Mouse (Mus musculus): Measurements from ENCODE around the gene Krtap11-1. TPM values are rescaled to one million over a fixed set of nuclear protein-coding genes. Genes with fewer than 3 reads are reported as not detected.

Gene Krtap11-1
- polyA plus RNA-seq, 1 experiment = not detected

DNA sequence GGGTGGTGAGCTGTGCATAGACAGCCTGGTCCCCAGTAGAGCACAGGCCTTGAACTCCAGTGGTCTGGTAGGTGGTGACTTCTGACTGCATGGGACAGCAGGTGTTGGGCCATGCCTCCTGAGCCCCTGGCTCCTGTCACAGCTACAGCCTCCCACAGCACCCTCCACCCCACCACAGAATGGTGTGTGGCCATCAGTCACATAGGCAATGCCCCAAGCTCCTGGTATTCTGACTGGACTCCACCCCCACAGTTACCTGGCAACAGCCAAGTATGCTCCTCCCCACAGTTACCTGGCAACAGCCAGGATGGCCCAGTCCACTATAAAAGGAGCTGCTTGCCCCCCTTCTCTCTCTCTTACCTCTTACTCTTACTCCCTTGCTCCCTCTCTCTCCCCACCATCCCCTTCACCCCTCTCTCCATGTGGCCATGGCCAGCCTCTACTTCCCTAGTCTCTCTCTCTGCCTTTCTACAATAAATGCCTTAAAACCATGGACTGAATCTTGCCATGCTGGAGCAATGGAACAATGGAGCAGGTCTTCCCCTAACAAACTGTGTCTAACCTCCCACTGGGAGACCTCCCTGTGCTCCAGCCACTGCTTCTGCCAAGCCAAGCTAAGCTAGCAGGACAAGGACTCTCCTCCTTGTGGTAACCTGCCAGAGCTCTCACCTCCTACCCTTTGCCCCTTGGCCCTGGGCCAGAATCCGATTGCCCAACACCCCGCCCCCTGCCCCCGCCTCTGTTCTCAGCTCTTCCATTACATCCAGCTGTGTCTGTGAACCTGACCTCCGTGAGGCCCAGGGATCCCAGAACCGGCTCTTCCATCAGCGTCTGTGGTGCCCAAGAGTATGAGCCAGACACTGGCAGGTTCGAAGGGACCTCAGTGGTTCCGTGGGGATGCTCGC, 14.9 kb upstream of the Krtap11-1 start:
- TF ChIP-seq CTCF (IDR thresholded peaks at IDR 0.05; ENCODE audit: borderline replicate concordance, insufficient read depth, low read depth, low read length) (no peak), POLR2A (IDR thresholded peaks at IDR 0.05; ENCODE audit: borderline replicate concordance, insufficient read depth, low read length) (no peak)
- Histone ChIP-seq H3K4me3 (replicated peaks; ENCODE audit: insufficient read depth, low read depth, low read length) (no peak overlapping the region), H3K27ac (ENCODE audit: insufficient read depth, low read length) (no peak overlapping the region), H3K27me3 (ENCODE audit: control insufficient read depth, insufficient read depth, low read length) (no peaks in the 10 kb centered on the region), H3K4me1 (ENCODE audit: control insufficient read depth, insufficient read depth, low read length) (peaks cover 4% of the 10 kb centered on the region; the same call in 1 of the 2 replicates)
- 81% methylated on average over 9 of the region's 9 CpGs for WGBS
- no peak for DNase-seq

DNA sequence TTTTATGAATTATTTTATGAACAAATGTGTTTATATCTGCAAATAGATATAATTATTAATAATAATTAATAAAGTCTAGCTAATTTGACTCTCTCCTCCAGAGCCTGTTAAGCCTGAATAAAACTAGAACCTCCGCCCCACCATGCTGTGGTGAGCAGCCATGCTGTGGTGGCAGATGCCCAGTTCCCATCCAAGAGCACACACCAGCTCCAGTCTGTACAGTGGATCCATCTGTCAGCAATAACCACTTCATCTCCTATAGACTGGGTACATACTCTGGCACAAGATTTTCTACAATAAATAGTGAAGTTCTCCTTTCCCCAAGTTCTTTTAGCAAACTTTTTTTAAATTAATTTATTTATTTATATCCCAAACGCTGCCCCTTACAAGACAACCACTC, 10.7 kb upstream of the Krtap11-1 start:
- DNase-seq = no peak
- Histone ChIP-seq H3K27me3 (ENCODE audit: control insufficient read depth, insufficient read depth, low read length) (no peaks in the 10 kb centered on the region; the same call in 1 of the 2 replicates), H3K4me3 (replicated peaks; ENCODE audit: insufficient read depth, low read depth, low read length) (no peak overlapping the region), H3K4me1 (ENCODE audit: control insufficient read depth, insufficient read depth, low read length) (no peaks in the 10 kb centered on the region), H3K27ac (ENCODE audit: insufficient read depth, low read length) (no peak overlapping the region)
- WGBS = 87% methylated on average over 2 of the region's 2 CpGs
- TF ChIP-seq CTCF (IDR thresholded peaks at IDR 0.05; ENCODE audit: borderline replicate concordance, insufficient read depth, low read depth, low read length) = no peak
- no peak for TF ChIP-seq POLR2A (IDR thresholded peaks at IDR 0.05; ENCODE audit: borderline replicate concordance, insufficient read depth, low read length)

DNA sequence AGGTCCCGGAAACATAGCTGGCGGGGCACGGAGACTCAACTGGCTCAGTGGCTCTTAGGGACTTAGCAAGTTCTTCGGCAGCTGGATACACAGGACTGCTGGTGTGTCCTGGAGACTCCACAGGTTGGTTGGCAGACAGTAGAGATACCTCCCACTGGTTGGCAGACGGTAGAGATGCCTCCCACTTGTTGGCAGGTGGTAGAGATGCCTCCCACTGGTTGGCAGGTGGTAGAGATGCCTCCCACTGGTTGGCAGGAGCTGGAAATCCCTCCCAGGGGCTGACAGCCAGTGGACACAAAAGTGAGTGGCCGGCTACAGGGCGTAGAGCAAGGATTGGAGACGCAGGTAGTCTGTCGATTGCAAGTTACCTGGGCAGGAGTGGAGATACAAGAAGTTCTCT, 467 bp downstream of the Krtap11-1 start:
- WGBS = 15% methylated on average over 9 of the region's 9 CpGs
- H3K27ac ChIP-seq (ENCODE audit: insufficient read depth, low read length) = no peak overlapping the region
- DNase-seq = peak; percentile 87 to 89
- H3K4me3 ChIP-seq (replicated peaks; ENCODE audit: insufficient read depth, low read depth, low read length) = no peak overlapping the region
- no peaks in the 10 kb centered on the region; the same call in 1 of the 2 replicates for H3K27me3 ChIP-seq (ENCODE audit: control insufficient read depth, insufficient read depth, low read length)
- no peak for TF ChIP-seq POLR2A (IDR thresholded peaks at IDR 0.05; ENCODE audit: borderline replicate concordance, insufficient read depth, low read length)
- no peak for TF ChIP-seq CTCF (IDR thresholded peaks at IDR 0.05; ENCODE audit: borderline replicate concordance, insufficient read depth, low read depth, low read length)
- peaks cover 19% of the 10 kb centered on the region for H3K4me1 ChIP-seq (ENCODE audit: control insufficient read depth, insufficient read depth, low read length)

DNA sequence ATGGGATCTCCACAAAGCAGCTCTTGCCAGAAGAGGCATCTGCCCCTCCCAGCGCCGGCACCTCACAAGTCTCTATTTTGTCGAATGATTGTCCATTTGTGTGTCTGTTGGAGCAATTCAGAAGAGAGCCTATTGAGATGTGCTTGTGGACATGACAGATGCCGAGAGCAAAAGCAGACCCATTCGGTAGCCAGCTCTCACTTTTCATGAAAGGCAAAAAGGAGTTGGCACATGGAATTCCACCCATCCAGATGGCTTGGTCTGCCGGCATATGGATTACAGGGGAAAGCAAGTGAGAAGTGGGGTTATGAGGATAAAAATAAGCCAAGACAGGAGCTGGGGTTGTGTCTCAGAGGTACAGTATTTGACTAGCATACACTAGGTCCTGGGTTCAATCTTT, 1.8 kb downstream of the Krtap11-1 start:
- Histone ChIP-seq H3K4me3 (replicated peaks; ENCODE audit: insufficient read depth, low read depth, low read length) (no peak overlapping the region), H3K27ac (ENCODE audit: insufficient read depth, low read length) (no peak overlapping the region)
- WGBS = 13% methylated on average over 6 of the region's 6 CpGs

DNA sequence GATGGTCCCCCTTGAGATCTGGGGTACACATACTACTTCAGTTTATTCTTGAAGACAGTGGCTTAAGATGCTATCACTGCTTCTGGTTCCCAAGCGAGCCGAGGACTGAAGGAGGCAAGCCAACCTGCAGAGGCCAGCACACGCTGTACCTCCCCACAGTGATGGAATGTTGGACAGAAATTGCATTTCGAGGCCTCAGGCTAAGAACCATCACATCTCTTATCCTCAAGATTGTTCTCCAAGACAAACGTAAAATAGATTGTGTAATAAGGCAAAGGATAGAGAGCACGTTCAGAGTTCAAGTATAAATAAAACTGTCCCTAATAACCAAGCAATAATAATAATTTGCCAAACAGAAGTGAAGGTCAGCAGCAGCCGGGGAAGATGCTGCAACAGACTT, 2.8 kb downstream of the Krtap11-1 start:
- Histone ChIP-seq H3K27ac (ENCODE audit: insufficient read depth, low read length) (no peak overlapping the region), H3K27me3 (ENCODE audit: control insufficient read depth, insufficient read depth, low read length) (no peaks in the 10 kb centered on the region; the same call in 1 of the 2 replicates), H3K4me1 (ENCODE audit: control insufficient read depth, insufficient read depth, low read length) (peaks cover 19% of the 10 kb centered on the region), H3K4me3 (replicated peaks; ENCODE audit: insufficient read depth, low read depth, low read length) (no peak overlapping the region)
- whole genome bisulfite sequencing = 97% methylated on average over 7 of the region's 7 CpGs
- no peak for DNase-seq
- TF ChIP-seq CTCF (IDR thresholded peaks at IDR 0.05; ENCODE audit: borderline replicate concordance, insufficient read depth, low read depth, low read length) (no peak), POLR2A (IDR thresholded peaks at IDR 0.05; ENCODE audit: borderline replicate concordance, insufficient read depth, low read length) (no peak)

More for the DNA sequence above, 1.8 kb downstream of the Krtap11-1 start:
- Histone ChIP-seq H3K4me1 (ENCODE audit: control insufficient read depth, insufficient read depth, low read length) (peaks cover 19% of the 10 kb centered on the region), H3K27me3 (ENCODE audit: control insufficient read depth, insufficient read depth, low read length) (no peaks in the 10 kb centered on the region; the same call in 1 of the 2 replicates)
- TF ChIP-seq POLR2A (IDR thresholded peaks at IDR 0.05; ENCODE audit: borderline replicate concordance, insufficient read depth, low read length) (no peak), CTCF (IDR thresholded peaks at IDR 0.05; ENCODE audit: borderline replicate concordance, insufficient read depth, low read depth, low read length) (no peak)
- DNase-seq = peak; percentile 60 to 78

DNA sequence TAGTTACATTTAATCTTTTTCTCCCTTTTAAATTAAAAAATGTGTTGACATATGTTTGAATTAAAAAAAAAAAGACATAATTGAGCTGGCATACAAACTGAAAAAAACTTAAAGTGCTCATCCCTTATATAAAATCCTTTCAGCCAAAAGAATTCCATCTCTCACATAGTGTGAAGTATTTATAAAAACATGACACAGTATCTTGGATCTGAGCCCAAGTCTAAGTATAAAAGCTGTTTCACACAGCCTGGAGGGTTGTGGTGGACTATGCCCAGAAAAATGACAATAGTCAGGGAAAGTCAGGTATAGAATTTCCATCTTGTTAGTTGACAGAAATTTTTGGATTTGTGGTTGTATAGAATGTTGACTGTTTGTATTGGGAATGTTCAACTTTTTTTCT, 20.7 kb downstream of the Krtap11-1 start:
- DNase-seq = peak in 1 of 2 experiments; percentile 16
- no peaks in the 10 kb centered on the region for H3K4me1 ChIP-seq (ENCODE audit: control insufficient read depth, insufficient read depth, low read length)
- no peaks in the 10 kb centered on the region for H3K27me3 ChIP-seq (ENCODE audit: control insufficient read depth, insufficient read depth, low read length)
- no peak overlapping the region for H3K27ac ChIP-seq (ENCODE audit: insufficient read depth, low read length)
- TF ChIP-seq CTCF (IDR thresholded peaks at IDR 0.05; ENCODE audit: borderline replicate concordance, insufficient read depth, low read depth, low read length) (no peak), POLR2A (IDR thresholded peaks at IDR 0.05; ENCODE audit: borderline replicate concordance, insufficient read depth, low read length) (no peak)
- no peak overlapping the region for H3K4me3 ChIP-seq (replicated peaks; ENCODE audit: insufficient read depth, low read depth, low read length)

DNA sequence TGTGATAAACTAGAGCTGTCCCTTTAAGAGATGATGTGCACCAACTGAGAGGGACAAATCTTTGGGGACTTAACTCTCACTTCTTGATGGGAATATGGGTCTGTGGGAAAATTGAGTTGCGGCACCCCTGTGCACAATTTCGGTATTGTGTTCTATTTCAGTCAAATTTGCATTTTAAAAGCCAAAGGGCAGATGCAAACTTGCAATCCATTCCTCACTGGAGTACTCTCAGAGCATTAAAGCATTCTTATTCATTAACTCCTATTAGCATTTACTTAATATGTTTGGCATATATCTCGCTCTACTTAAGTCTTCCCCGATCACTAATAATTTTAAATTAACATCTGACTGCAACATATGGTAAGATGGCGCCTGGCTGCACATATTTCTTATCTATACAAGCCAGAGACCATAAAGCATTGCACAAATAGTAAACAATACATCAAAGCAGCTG, 32.9 kb downstream of the Krtap11-1 start:
- TF ChIP-seq POLR2A (IDR thresholded peaks at IDR 0.05; ENCODE audit: borderline replicate concordance, insufficient read depth, low read length) (no peak), CTCF (IDR thresholded peaks at IDR 0.05; ENCODE audit: borderline replicate concordance, insufficient read depth, low read depth, low read length) (no peak)
- no peaks in the 10 kb centered on the region for H3K4me1 ChIP-seq (ENCODE audit: control insufficient read depth, insufficient read depth, low read length)

DNA sequence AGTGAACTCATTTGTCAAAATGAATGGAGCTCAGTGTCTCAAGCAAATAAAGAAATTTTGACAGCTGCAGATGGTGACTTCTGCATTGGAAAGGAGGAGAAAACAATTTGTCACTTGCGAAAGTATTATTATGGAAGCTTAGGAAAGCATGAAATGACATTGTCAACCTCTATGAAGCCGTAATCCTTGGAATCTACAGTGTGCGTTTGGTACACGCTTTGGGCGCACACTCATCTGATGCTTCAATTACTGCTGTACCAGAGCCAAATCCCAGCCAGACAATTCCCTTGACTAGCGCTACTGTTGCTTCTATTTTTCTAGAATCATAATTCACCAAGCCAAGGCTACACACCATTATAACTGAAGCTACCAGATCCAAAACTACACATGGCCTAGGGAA, 33.6 kb downstream of the Krtap11-1 start:
- no peak overlapping the region for H3K27ac ChIP-seq (ENCODE audit: insufficient read depth, low read length)
- no peaks in the 10 kb centered on the region for H3K27me3 ChIP-seq (ENCODE audit: control insufficient read depth, insufficient read depth, low read length)
- 30% methylated on average over 6 of the region's 6 CpGs for WGBS
- DNase-seq = no peak
- no peak overlapping the region for H3K4me3 ChIP-seq (replicated peaks; ENCODE audit: insufficient read depth, low read depth, low read length)
- TF ChIP-seq CTCF (IDR thresholded peaks at IDR 0.05; ENCODE audit: borderline replicate concordance, insufficient read depth, low read depth, low read length) = no peak
- no peak for TF ChIP-seq POLR2A (IDR thresholded peaks at IDR 0.05; ENCODE audit: borderline replicate concordance, insufficient read depth, low read length)
- H3K4me1 ChIP-seq (ENCODE audit: control insufficient read depth, insufficient read depth, low read length) = no peaks in the 10 kb centered on the region

More for the DNA sequence above, 32.9 kb downstream of the Krtap11-1 start:
- no peak for DNase-seq
- Histone ChIP-seq H3K27me3 (ENCODE audit: control insufficient read depth, insufficient read depth, low read length) (no peaks in the 10 kb centered on the region), H3K27ac (ENCODE audit: insufficient read depth, low read length) (no peak overlapping the region), H3K4me3 (replicated peaks; ENCODE audit: insufficient read depth, low read depth, low read length) (no peak overlapping the region)
- 63% methylated on average over 5 of the region's 5 CpGs for WGBS
